Mouse (Mus musculus) large intestine, adult 2 months (tissue): ENCODE data around the gene A4gnt. TPM values are rescaled to one million over a fixed set of nuclear protein-coding genes. Genes with fewer than 3 reads are reported as not detected.

Experiments used
- DNase-seq: peaks from one replicate; pipeline ENCODE4 v3.0.0-alpha.2; 2012; ENCODE audit warnings: low read depth, low spot score
- WGBS: fragments of 180-500 bp; shearing (Covaris S2); methylation state at CpG from one replicate; pipeline ENCODE4 v1.1.7; 2018; 5-methylcytosine and 5-hydroxymethylcytosine counted together
- polyA plus RNA-seq: library from polyadenylated mRNA; depleted of rRNA; stranded (reverse); fragments of >200 nt; gene quantifications from 2 replicates; pipeline ENCODE4 v1.2.3, GENCODE M21; 2012; rRNA removed

The A4gnt gene
- polyA plus RNA-seq, 1 experiment, result 3.0 TPM

DNA sequence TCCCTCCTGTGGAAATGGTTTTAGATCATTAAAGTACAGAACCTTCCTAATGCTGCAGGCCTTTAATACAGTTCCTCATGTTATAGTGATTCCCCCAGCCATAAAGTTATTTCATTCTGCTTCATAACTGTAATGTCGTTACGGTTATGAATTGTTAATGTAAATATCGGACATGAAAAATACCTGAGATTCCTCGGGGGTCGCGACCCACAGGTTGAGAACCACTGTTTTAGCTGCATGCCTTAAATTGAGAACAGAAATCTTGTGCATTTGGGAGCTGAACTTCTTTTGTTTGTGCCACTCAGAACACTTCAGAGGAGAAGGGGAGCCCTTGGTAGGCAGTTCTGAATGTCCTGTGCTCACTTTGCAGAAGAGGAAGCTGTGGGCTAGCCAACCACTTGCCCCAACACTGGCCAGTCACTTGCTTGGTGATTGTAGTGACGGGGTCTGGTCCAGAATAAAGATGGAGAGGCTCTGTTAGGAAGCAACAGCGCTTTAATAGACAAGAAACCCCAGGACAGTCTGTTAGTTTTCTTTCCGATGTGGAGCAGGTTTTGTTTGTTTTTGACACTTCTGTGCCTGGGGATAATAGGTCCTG lies 18.3 kb downstream of the A4gnt start:
- WGBS, result 67% methylated on average over 9 of the region's 9 CpGs

GRCm38 (mm10) chr9:99631781-99632180 lies 19.5 kb downstream of the A4gnt start:
- DNase-seq, result no peak
- 59% methylated on average over 2 of the region's 2 CpGs for WGBS

More for the DNA sequence above, 18.3 kb downstream of the A4gnt start:
- DNase-seq, result no peak

GRCm38 (mm10) chr9:99632264-99632663 lies 20.0 kb downstream of the A4gnt start:
- 54% methylated on average over 8 of the region's 8 CpGs for WGBS
- no peak for DNase-seq

GRCm38 (mm10) chr9:99636776-99637175 lies 24.5 kb downstream of the A4gnt start:
- no peak for DNase-seq
- 79% methylated on average over 1 of the region's 1 CpGs for WGBS

GRCm38 (mm10) chr9:99637227-99637626 lies 24.9 kb downstream of the A4gnt start:
- WGBS, result 95% methylated on average over 17 of the region's 17 CpGs
- DNase-seq, result no peak

DNA sequence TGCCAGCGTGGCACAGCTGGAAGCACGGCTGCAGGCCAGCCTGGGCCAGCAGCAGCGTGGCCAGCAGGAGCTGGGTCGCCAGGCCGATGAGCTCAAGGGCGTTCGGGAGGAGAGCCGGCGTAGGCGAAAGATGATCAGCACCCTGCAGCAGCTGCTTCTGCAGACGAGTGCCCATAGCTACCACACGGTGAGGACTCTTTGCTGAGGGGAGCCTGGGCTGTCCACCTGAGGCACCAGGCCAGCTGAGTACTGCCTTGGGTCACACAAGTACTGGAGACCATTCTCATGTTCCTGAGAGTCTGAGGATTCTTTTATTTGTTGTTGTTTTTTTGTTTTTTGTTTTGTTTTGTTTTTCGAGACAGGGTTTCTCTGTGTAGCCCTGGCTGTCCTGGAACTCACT lies 25.4 kb downstream of the A4gnt start:
- 96% methylated on average over 13 of the region's 13 CpGs for WGBS
- no peak for DNase-seq

DNA sequence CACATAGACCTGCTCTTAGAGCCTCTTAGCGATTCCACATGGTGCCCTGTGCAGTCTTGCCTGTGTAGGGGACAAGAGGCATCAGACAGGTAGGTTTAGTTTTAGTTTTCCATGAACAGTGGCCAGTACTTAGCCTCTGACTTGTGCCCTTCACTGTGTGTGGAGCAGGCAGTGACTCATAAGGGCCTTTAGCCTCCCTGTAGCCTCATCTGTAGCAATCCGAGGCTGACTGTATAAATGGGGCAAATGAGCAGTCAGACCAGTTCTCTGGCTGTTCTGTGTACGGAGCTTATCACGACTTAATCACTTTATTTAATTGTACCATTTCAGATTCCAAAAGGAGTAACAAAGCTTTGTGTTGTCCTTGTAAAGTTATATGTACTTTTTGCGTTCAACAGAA lies 27.7 kb downstream of the A4gnt start:
- DNase-seq, result no peak
- 46% methylated on average over 5 of the region's 5 CpGs for WGBS

GRCm38 (mm10) chr9:99645416-99645815 lies 33.1 kb downstream of the A4gnt start:
- 83% methylated on average over 6 of the region's 6 CpGs for WGBS
- no peak for DNase-seq

DNA sequence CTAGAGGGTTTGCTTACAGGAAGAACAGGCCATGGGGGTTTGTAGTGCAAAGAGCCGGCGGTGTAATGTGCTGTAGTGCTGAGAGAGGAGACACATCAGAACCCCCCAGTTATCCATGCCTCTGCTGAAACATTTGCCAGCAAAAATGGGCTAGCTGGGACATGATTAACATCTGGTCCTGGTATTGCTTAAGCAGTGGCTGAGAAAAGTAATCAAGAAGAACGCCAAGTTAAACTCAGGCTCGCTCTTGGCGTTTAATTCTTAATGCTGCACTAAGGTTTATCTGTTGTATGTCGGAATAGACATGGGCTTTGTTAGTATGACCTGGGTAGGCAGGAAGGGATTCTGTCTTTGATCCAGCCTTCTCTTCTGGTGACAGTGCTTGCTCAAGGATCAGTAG lies 33.8 kb downstream of the A4gnt start:
- WGBS, result 76% methylated on average over 6 of the region's 6 CpGs
- DNase-seq, result no peak

- WGBS, result 79% methylated on average over 10 of the region's 10 CpGs
- no peak for DNase-seq
Measured at GRCm38 (mm10) chr9:99660756-99661155, 48.5 kb downstream of the A4gnt start.

- DNase-seq, result peak; percentile 31
- WGBS, result 39% methylated on average over 16 of the region's 16 CpGs
Measured at GRCm38 (mm10) chr9:99661606-99662166, 49.4 kb downstream of the A4gnt start.

- 13% methylated on average over 7 of the region's 7 CpGs for WGBS
Measured at GRCm38 (mm10) chr9:99662406-99662805, 50.1 kb downstream of the A4gnt start.

GRCm38 (mm10) chr9:99662887-99663286 lies 50.6 kb downstream of the A4gnt start:
- WGBS, result 83% methylated on average over 10 of the region's 10 CpGs
- no peak for DNase-seq

More at GRCm38 (mm10) chr9:99662406-99662805, 50.1 kb downstream of the A4gnt start:
- peak; percentile 55 for DNase-seq

- DNase-seq, result no peak
- WGBS, result 71% methylated on average over 8 of the region's 8 CpGs
Measured at GRCm38 (mm10) chr9:99667596-99667995, 55.3 kb downstream of the A4gnt start.

GRCm38 (mm10) chr9:99671603-99672002 lies 59.3 kb downstream of the A4gnt start:
- 33% methylated on average over 2 of the region's 2 CpGs for WGBS
- no peak for DNase-seq

Other genes with a start within 250 kb of the A4gnt start
- gene Mras, start 175.1 kb upstream of the A4gnt start, polyA plus RNA-seq, result 4.7 and 4.9 TPM in 2 replicates
- gene Nme9, start 161.0 kb upstream of the A4gnt start, polyA plus RNA-seq, result 0.32 and 0.37 TPM in 2 replicates
- 10.6 and 15.4 TPM in 2 replicates for gene Armc8, start 43.6 kb upstream of the A4gnt start, polyA plus RNA-seq
- gene Dbr1, start 36.7 kb upstream of the A4gnt start, polyA plus RNA-seq, result 6.0 and 9.3 TPM in 2 replicates
- gene Dzip1l, start 17.0 kb downstream of the A4gnt start, polyA plus RNA-seq, result 0.66 and 0.84 TPM in 2 replicates
- 0.10 TPM in 1 of 2 replicates, not detected in the other for gene Cldn18, start 104.8 kb downstream of the A4gnt start, polyA plus RNA-seq